Mouse (Mus musculus) stomach, embryonic 14.5 days (tissue): ENCODE data around the gene Laptm5. TPM values are rescaled to one million over a fixed set of nuclear protein-coding genes. Genes with fewer than 3 reads are reported as not detected.

ENCODE experiments used
- ATAC-seq: fragments of 200-750 bp; cut with Nextera tagmentation; 2 replicates; pipeline ENCODE4 v1.8.0; 2017; ENCODE audit warnings: low read depth, moderate TSS enrichment; ENCODE audit not compliant: insufficient number of reproducible peaks, insufficient read depth, low FRiP score
- H3K27ac ChIP-seq: fragments of 300-500 bp; sonication (generic); 2 replicates; pipeline ENCODE4 v1.5.1; 2014; ENCODE audit warnings: mild to moderate bottlenecking, low read length, moderate library complexity, mixed read lengths
- H3K27me3 ChIP-seq: fragments of 300-500 bp; sonication (generic); 2 replicates; pipeline ENCODE4 v1.6.1; 2014; ENCODE audit warnings: low read length, control low read depth, mixed read lengths; ENCODE audit not compliant: control insufficient read depth, insufficient read depth
- H3K36me3 ChIP-seq: fragments of 300-500 bp; sonication (generic); 2 replicates; pipeline ENCODE4 v1.6.1; 2014; ENCODE audit warnings: mild to moderate bottlenecking, control low read depth, low read length, moderate library complexity, mixed read lengths; ENCODE audit not compliant: control insufficient read depth, insufficient read depth
- H3K4me1 ChIP-seq: fragments of 300-500 bp; sonication (generic); 2 replicates; pipeline ENCODE4 v1.6.1; 2014; ENCODE audit warnings: low read length, control low read depth, mixed read lengths; ENCODE audit not compliant: control insufficient read depth, insufficient read depth
- H3K4me2 ChIP-seq: fragments of 300-500 bp; sonication (generic); replicated peaks from 2 replicates; pipeline ENCODE4 v1.6.1; 2014; ENCODE audit warnings: low read depth, low read length, control low read depth
- H3K4me3 ChIP-seq: fragments of 300-500 bp; sonication (generic); 2 replicates; pipeline ENCODE4 v1.5.1; 2014; ENCODE audit warnings: low read depth, low read length, control low read depth
- H3K9ac ChIP-seq: fragments of 300-500 bp; sonication (generic); replicated peaks from 2 replicates; pipeline ENCODE4 v1.6.1; 2014; ENCODE audit warnings: low read depth, mild to moderate bottlenecking, control low read depth, low read length, moderate library complexity, mixed read lengths
- H3K9me3 ChIP-seq: fragments of 300-500 bp; sonication (generic); 2 replicates; pipeline ENCODE4 v1.6.1; 2016; ENCODE audit warnings: low read depth, low read length, control low read depth; ENCODE audit not compliant: control insufficient read depth
- WGBS: fragments of 180-500 bp; shearing (Covaris S2); extraction: QIAGEN DNeasy Blood & Tissue Kit; methylation state at CpG from one replicate; pipeline ENCODE4 v1.1.7; 2014; 5-methylcytosine and 5-hydroxymethylcytosine counted together
- polyA plus RNA-seq: library from polyadenylated mRNA; unstranded; fragments of >200 nt; fragmentation: Nextera tagmentation; extraction: Ambion mirVana; gene quantifications from 2 replicates; pipeline ENCODE4 v1.2.1, GENCODE M21; 2014

Laptm5 gene
- polyA plus RNA-seq, 1 experiment from 2014 or later = 49.4 TPM

- H3K27me3 ChIP-seq = 0 out of 2 replicates have a peak, but pooled peaks cover 1% of the 10 kb centered on the region
- H3K9me3 ChIP-seq = no peaks in the 10 kb centered on the region
- H3K4me2 ChIP-seq = no peak overlapping the region
- no peak overlapping the region for H3K27ac ChIP-seq
- no peaks in the 10 kb centered on the region for H3K36me3 ChIP-seq
- ATAC-seq = no peak
- H3K4me1 ChIP-seq = peaks cover 15% of the 10 kb centered on the region
- no peak overlapping the region for H3K9ac ChIP-seq
- 48% methylated on average over 14 of the region's 14 CpGs for WGBS
- no peak overlapping the region for H3K4me3 ChIP-seq
Measured at GRCm38 (mm10) chr4:130876016-130876726, 36.8 kb upstream of the Laptm5 start.

- 7% methylated on average over 21 of the region's 21 CpGs for WGBS
- no peak overlapping the region for H3K9ac ChIP-seq
Measured at GRCm38 (mm10) chr4:130878273-130879047, 34.5 kb upstream of the Laptm5 start.

GRCm38 (mm10) chr4:130879048-130879384, 33.9 kb upstream of the Laptm5 start:
- H3K27ac ChIP-seq = 0 out of 2 replicates have a peak overlapping the region, but pooled peaks have one; percentile 6

More at GRCm38 (mm10) chr4:130878273-130879047, 34.5 kb upstream of the Laptm5 start:
- no peaks in the 10 kb centered on the region for H3K27me3 ChIP-seq
- no peak overlapping the region for H3K4me3 ChIP-seq
- H3K36me3 ChIP-seq = no peaks in the 10 kb centered on the region
- ATAC-seq = peak; percentile 80
- H3K4me1 ChIP-seq = peaks cover 15% of the 10 kb centered on the region
- H3K27ac ChIP-seq = 0 out of 2 replicates have a peak overlapping the region, but pooled peaks have one; percentile 6
- no peaks in the 10 kb centered on the region for H3K9me3 ChIP-seq
- H3K4me2 ChIP-seq = peak overlapping the region; percentile 34

GRCm38 (mm10) chr4:130881336-130881735, 31.6 kb upstream of the Laptm5 start:
- no peak overlapping the region for H3K4me3 ChIP-seq
- no peaks in the 10 kb centered on the region for H3K9me3 ChIP-seq
- H3K4me2 ChIP-seq = no peak overlapping the region
- no peak for ATAC-seq
- H3K27me3 ChIP-seq = no peaks in the 10 kb centered on the region
- WGBS = 57% methylated on average over 5 of the region's 5 CpGs
- H3K4me1 ChIP-seq = peaks cover 4% of the 10 kb centered on the region; the same call in 1 of the 2 replicates
- no peak overlapping the region for H3K9ac ChIP-seq
- no peaks in the 10 kb centered on the region for H3K36me3 ChIP-seq
- H3K27ac ChIP-seq = no peak overlapping the region

More at GRCm38 (mm10) chr4:130879048-130879384, 33.9 kb upstream of the Laptm5 start:
- Histone ChIP-seq H3K9me3 (no peaks in the 10 kb centered on the region), H3K9ac (no peak overlapping the region), H3K4me2 (no peak overlapping the region), H3K27me3 (no peaks in the 10 kb centered on the region), H3K4me3 (no peak overlapping the region), H3K36me3 (no peaks in the 10 kb centered on the region), H3K4me1 (peaks cover 14% of the 10 kb centered on the region)
- peak; percentile 12; the same call in 1 of the 2 replicates for ATAC-seq
- 73% methylated on average over 1 of the region's 1 CpGs for WGBS

- Histone ChIP-seq H3K27ac (no peak overlapping the region), H3K36me3 (no peaks in the 10 kb centered on the region), H3K4me3 (no peak overlapping the region), H3K9ac (no peak overlapping the region), H3K4me1 (peaks cover 4% of the 10 kb centered on the region; the same call in 1 of the 2 replicates), H3K27me3 (no peaks in the 10 kb centered on the region), H3K9me3 (no peaks in the 10 kb centered on the region), H3K4me2 (no peak overlapping the region)
- ATAC-seq = no peak
- WGBS = 65% methylated on average over 15 of the region's 15 CpGs
Measured at GRCm38 (mm10) chr4:130882762-130883161, 30.2 kb upstream of the Laptm5 start.

GRCm38 (mm10) chr4:130883820-130884533, 28.9 kb upstream of the Laptm5 start:
- Histone ChIP-seq H3K27ac (no peak overlapping the region), H3K9ac (no peak overlapping the region), H3K4me3 (no peak overlapping the region), H3K36me3 (no peaks in the 10 kb centered on the region), H3K4me1 (no peaks in the 10 kb centered on the region), H3K4me2 (no peak overlapping the region), H3K27me3 (no peaks in the 10 kb centered on the region), H3K9me3 (no peaks in the 10 kb centered on the region)
- 32% methylated on average over 13 of the region's 13 CpGs for WGBS
- no peak for ATAC-seq

GRCm38 (mm10) chr4:130887148-130887745, 25.7 kb upstream of the Laptm5 start:
- 11% methylated on average over 11 of the region's 11 CpGs for WGBS
- Histone ChIP-seq H3K36me3 (no peaks in the 10 kb centered on the region), H3K27me3 (no peaks in the 10 kb centered on the region), H3K4me2 (no peak overlapping the region), H3K4me1 (no peaks in the 10 kb centered on the region), H3K4me3 (no peak overlapping the region), H3K9me3 (no peaks in the 10 kb centered on the region), H3K9ac (no peak overlapping the region), H3K27ac (no peak overlapping the region)
- peak; percentile 38; the same call in 1 of the 2 replicates for ATAC-seq
